Mouse (Mus musculus): Measurements from ENCODE around the gene Ppef2. TPM values are rescaled to one million over a fixed set of nuclear protein-coding genes. Genes with fewer than 3 reads are reported as not detected.

Gene Ppef2
- not detected for total RNA-seq (2021)
- long read RNA-seq, experiment 1 = 0 reads
- long read RNA-seq, experiment 2, partial matches to known transcripts = 0 of 1 reads
- long read RNA-seq, experiment 2, other reads (novel, unspliced or antisense) = 1 of 1 reads

- no peak for DNase-seq (ENCODE audit: low spot score in 2 of 2)
These were observed at the start of gene Ppef2 for GRCm38 (mm10) chr5:92256218-92256617. Gene Ppef2, minus strand, starts transcription at chr5:92256278.

GRCm38 (mm10) chr5:92304291-92304690 is 48.2 kb upstream of the Ppef2 start:
- DNase-seq (ENCODE audit: low spot score in 2 of 2) = no peak

- DNase-seq (ENCODE audit: low spot score in 2 of 2) = no peak
These were observed 46.2 kb upstream of the Ppef2 start for GRCm38 (mm10) chr5:92302149-92302840.

GRCm38 (mm10) chr5:92294525-92294924 is 38.4 kb upstream of the Ppef2 start:
- no peak for DNase-seq (ENCODE audit: low spot score in 2 of 2)

- DNase-seq (ENCODE audit: low spot score in 2 of 2) = no peak
These were observed 35.8 kb upstream of the Ppef2 start for GRCm38 (mm10) chr5:92291652-92292414.

GRCm38 (mm10) chr5:92287840-92288239 is 31.8 kb upstream of the Ppef2 start:
- DNase-seq (ENCODE audit: low spot score in 2 of 2) = no peak

GRCm38 (mm10) chr5:92283107-92283506 is 27.0 kb upstream of the Ppef2 start:
- no peak for DNase-seq (ENCODE audit: low spot score in 2 of 2)

GRCm38 (mm10) chr5:92282571-92282970 is 26.5 kb upstream of the Ppef2 start:
- DNase-seq (ENCODE audit: low spot score in 2 of 2) = peak in 1 of 2 experiments; percentile 33

GRCm38 (mm10) chr5:92278942-92279537 is 23.0 kb upstream of the Ppef2 start:
- no peak for DNase-seq (ENCODE audit: low spot score in 2 of 2)

- DNase-seq (ENCODE audit: low spot score in 2 of 2) = peak; percentile 78 to 82
These were observed 21.6 kb upstream of the Ppef2 start, which contains the start of gene Naaa for GRCm38 (mm10) chr5:92277437-92278394. Gene Naaa, minus strand, starts transcription at chr5:92278170.

GRCm38 (mm10) chr5:92270496-92270895 is 14.4 kb upstream of the Ppef2 start:
- DNase-seq (ENCODE audit: low spot score in 2 of 2) = no peak

GRCm38 (mm10) chr5:92263761-92264359 is 7.8 kb upstream of the Ppef2 start:
- DNase-seq (ENCODE audit: low spot score in 2 of 2) = peak in 1 of 2 experiments; percentile 30

GRCm38 (mm10) chr5:92262646-92263045 is 6.6 kb upstream of the Ppef2 start:
- no peak for DNase-seq (ENCODE audit: low spot score in 2 of 2)

GRCm38 (mm10) chr5:92254476-92254875 is 1.6 kb downstream of the Ppef2 start:
- DNase-seq (ENCODE audit: low spot score in 2 of 2) = no peak

- DNase-seq (ENCODE audit: low spot score in 2 of 2) = no peak
These were observed 3.2 kb downstream of the Ppef2 start for GRCm38 (mm10) chr5:92252797-92253343.

GRCm38 (mm10) chr5:92252031-92252430 is 4.0 kb downstream of the Ppef2 start:
- no peak for DNase-seq (ENCODE audit: low spot score in 2 of 2)

GRCm38 (mm10) chr5:92248614-92249013 is 7.5 kb downstream of the Ppef2 start:
- DNase-seq (ENCODE audit: low spot score in 2 of 2) = no peak

GRCm38 (mm10) chr5:92245483-92245882 is 10.6 kb downstream of the Ppef2 start:
- DNase-seq (ENCODE audit: low spot score in 2 of 2) = no peak

GRCm38 (mm10) chr5:92244900-92245299 is 11.2 kb downstream of the Ppef2 start:
- no peak for DNase-seq (ENCODE audit: low spot score in 2 of 2)

GRCm38 (mm10) chr5:92240769-92241168 is 15.3 kb downstream of the Ppef2 start:
- DNase-seq (ENCODE audit: low spot score in 2 of 2) = no peak
